Mouse (Mus musculus): ENCODE data around the gene Hes1. TPM values are rescaled to one million over a fixed set of nuclear protein-coding genes. Genes with fewer than 3 reads are reported as not detected.

Gene Hes1
- 13.6 and 23.2 TPM in 2 replicates for polyA plus RNA-seq (2015; fragmentation: Nextera tagmentation; extraction: Ambion mirVana)

- H3K36me3 ChIP-seq: no peaks in the 10 kb centered on the region
- H3K9ac ChIP-seq (replicated peaks): peak within 1 kb of the TSS; percentile 71
- WGBS: under 1% methylated on average over 44 of the region's 57 CpGs
- H3K4me1 ChIP-seq: peaks cover 72% of the 10 kb centered on the region
- H3K9me3 ChIP-seq (replicated peaks): no peaks in the 10 kb centered on the region
- H3K27me3 ChIP-seq (replicated peaks): peaks cover 39% of the 10 kb centered on the region
- H3K27ac ChIP-seq (replicated peaks): peak within 1 kb of the TSS; percentile 86
- H3K4me3 ChIP-seq (replicated peaks): peak within 1 kb of the TSS; percentile 66
- ATAC-seq (ENCODE audit: low FRiP score): peak; percentile 89
- peak within 1 kb of the TSS; percentile 98 for H3K4me2 ChIP-seq
These were observed at the start of gene Hes1 for GRCm38 (mm10) chr16:30063984-30064453. TSS of gene Hes1 (plus strand) at chr16:30064384.

- no peak overlapping the region for H3K27ac ChIP-seq (replicated peaks)
- no peaks in the 10 kb centered on the region for H3K9me3 ChIP-seq (replicated peaks)
- H3K4me1 ChIP-seq: peaks cover 13% of the 10 kb centered on the region
- ATAC-seq (ENCODE audit: low FRiP score): no peak
- H3K4me3 ChIP-seq (replicated peaks): no peak overlapping the region
- 49% methylated on average over 3 of the region's 3 CpGs for WGBS
- no peak overlapping the region for H3K4me2 ChIP-seq
- H3K9ac ChIP-seq (replicated peaks): no peak overlapping the region
- H3K36me3 ChIP-seq: no peaks in the 10 kb centered on the region
- peaks cover 21% of the 10 kb centered on the region for H3K27me3 ChIP-seq (replicated peaks)
These were observed 48.1 kb upstream of the Hes1 start for GRCm38 (mm10) chr16:30016064-30016463.

GRCm38 (mm10) chr16:30020124-30020523 lies 44.1 kb upstream of the Hes1 start:
- no peak overlapping the region for H3K4me3 ChIP-seq (replicated peaks)
- no peaks in the 10 kb centered on the region for H3K9me3 ChIP-seq (replicated peaks)
- 12% methylated on average over 13 of the region's 13 CpGs for WGBS
- H3K4me2 ChIP-seq: peak overlapping the region; percentile 17
- H3K27me3 ChIP-seq (replicated peaks): peaks cover 31% of the 10 kb centered on the region
- H3K36me3 ChIP-seq: no peaks in the 10 kb centered on the region
- no peak overlapping the region for H3K9ac ChIP-seq (replicated peaks)
- H3K4me1 ChIP-seq: peaks cover 28% of the 10 kb centered on the region
- no peak overlapping the region for H3K27ac ChIP-seq (replicated peaks)
- ATAC-seq (ENCODE audit: low FRiP score): no peak

- no peak for ATAC-seq (ENCODE audit: low FRiP score)
- H3K27ac ChIP-seq (replicated peaks): no peak overlapping the region
- 54% methylated on average over 6 of the region's 6 CpGs for WGBS
- no peaks in the 10 kb centered on the region for H3K36me3 ChIP-seq
- peaks cover 28% of the 10 kb centered on the region for H3K4me1 ChIP-seq
- peaks cover 28% of the 10 kb centered on the region for H3K27me3 ChIP-seq (replicated peaks)
- H3K9me3 ChIP-seq (replicated peaks): no peaks in the 10 kb centered on the region
- H3K4me2 ChIP-seq: peak overlapping the region; percentile 6; the same call in 1 of the 2 replicates
- no peak overlapping the region for H3K4me3 ChIP-seq (replicated peaks)
- H3K9ac ChIP-seq (replicated peaks): no peak overlapping the region
These were observed 41.8 kb upstream of the Hes1 start for GRCm38 (mm10) chr16:30022352-30022751.

GRCm38 (mm10) chr16:30022890-30023797 lies 41.0 kb upstream of the Hes1 start:
- Histone ChIP-seq H3K4me3 (replicated peaks) (no peak overlapping the region), H3K27me3 (replicated peaks) (peaks cover 26% of the 10 kb centered on the region), H3K36me3 (no peaks in the 10 kb centered on the region), H3K9ac (replicated peaks) (no peak overlapping the region), H3K27ac (replicated peaks) (0 out of 2 replicates have a peak overlapping the region, but pooled peaks have one; percentile 23), H3K9me3 (replicated peaks) (no peaks in the 10 kb centered on the region), H3K4me2 (peak overlapping the region; percentile 6), H3K4me1 (peaks cover 32% of the 10 kb centered on the region)
- ATAC-seq (ENCODE audit: low FRiP score): peak; percentile 43; the same call in 1 of the 2 replicates
- WGBS: 50% methylated on average over 16 of the region's 16 CpGs

- 67% methylated on average over 9 of the region's 9 CpGs for WGBS
- no peak overlapping the region for H3K4me3 ChIP-seq (replicated peaks)
- no peak overlapping the region for H3K27ac ChIP-seq (replicated peaks)
- ATAC-seq (ENCODE audit: low FRiP score): no peak
- peaks cover 20% of the 10 kb centered on the region for H3K27me3 ChIP-seq (replicated peaks)
- peaks cover 36% of the 10 kb centered on the region for H3K4me1 ChIP-seq
- H3K4me2 ChIP-seq: no peak overlapping the region
- H3K36me3 ChIP-seq: no peaks in the 10 kb centered on the region
- no peaks in the 10 kb centered on the region for H3K9me3 ChIP-seq (replicated peaks)
- H3K9ac ChIP-seq (replicated peaks): no peak overlapping the region
These were observed 39.4 kb upstream of the Hes1 start for GRCm38 (mm10) chr16:30024681-30025262.

GRCm38 (mm10) chr16:30028184-30028583 lies 36.0 kb upstream of the Hes1 start:
- Histone ChIP-seq H3K4me3 (replicated peaks) (no peak overlapping the region), H3K27ac (replicated peaks) (no peak overlapping the region), H3K36me3 (no peaks in the 10 kb centered on the region), H3K4me1 (peaks cover 15% of the 10 kb centered on the region), H3K4me2 (no peak overlapping the region), H3K9me3 (replicated peaks) (no peaks in the 10 kb centered on the region), H3K27me3 (replicated peaks) (0 out of 2 replicates have a peak, but pooled peaks cover 11% of the 10 kb centered on the region), H3K9ac (replicated peaks) (no peak overlapping the region)
- ATAC-seq (ENCODE audit: low FRiP score): no peak
- WGBS: 28% methylated on average over 6 of the region's 6 CpGs

GRCm38 (mm10) chr16:30029264-30030003 lies 34.8 kb upstream of the Hes1 start:
- no peaks in the 10 kb centered on the region for H3K36me3 ChIP-seq
- ATAC-seq (ENCODE audit: low FRiP score): no peak
- H3K9ac ChIP-seq (replicated peaks): no peak overlapping the region
- H3K4me1 ChIP-seq: peaks cover 10% of the 10 kb centered on the region
- no peak overlapping the region for H3K4me2 ChIP-seq
- no peak overlapping the region for H3K4me3 ChIP-seq (replicated peaks)
- 67% methylated on average over 12 of the region's 12 CpGs for WGBS
- 0 out of 2 replicates have a peak, but pooled peaks cover 2% of the 10 kb centered on the region for H3K27me3 ChIP-seq (replicated peaks)
- no peaks in the 10 kb centered on the region for H3K9me3 ChIP-seq (replicated peaks)
- no peak overlapping the region for H3K27ac ChIP-seq (replicated peaks)

GRCm38 (mm10) chr16:30032326-30032904 lies 31.8 kb upstream of the Hes1 start:
- Histone ChIP-seq H3K9me3 (replicated peaks) (no peaks in the 10 kb centered on the region), H3K36me3 (no peaks in the 10 kb centered on the region), H3K4me2 (no peak overlapping the region), H3K9ac (replicated peaks) (no peak overlapping the region), H3K4me3 (replicated peaks) (no peak overlapping the region), H3K4me1 (peaks cover 10% of the 10 kb centered on the region), H3K27me3 (replicated peaks) (0 out of 2 replicates have a peak, but pooled peaks cover 10% of the 10 kb centered on the region), H3K27ac (replicated peaks) (no peak overlapping the region)
- ATAC-seq (ENCODE audit: low FRiP score): no peak
- WGBS: 42% methylated on average over 2 of the region's 2 CpGs

GRCm38 (mm10) chr16:30033390-30033789 lies 30.8 kb upstream of the Hes1 start:
- no peaks in the 10 kb centered on the region for H3K9me3 ChIP-seq (replicated peaks)
- H3K36me3 ChIP-seq: no peaks in the 10 kb centered on the region
- H3K27me3 ChIP-seq (replicated peaks): peaks cover 20% of the 10 kb centered on the region
- 87% methylated on average over 3 of the region's 3 CpGs for whole genome bisulfite sequencing
- H3K4me2 ChIP-seq: no peak overlapping the region
- ATAC-seq (ENCODE audit: low FRiP score): no peak
- peaks cover 7% of the 10 kb centered on the region for H3K4me1 ChIP-seq
- no peak overlapping the region for H3K4me3 ChIP-seq (replicated peaks)
- no peak overlapping the region for H3K9ac ChIP-seq (replicated peaks)
- H3K27ac ChIP-seq (replicated peaks): no peak overlapping the region

GRCm38 (mm10) chr16:30034001-30034400 lies 30.2 kb upstream of the Hes1 start:
- H3K4me1 ChIP-seq: peaks cover 8% of the 10 kb centered on the region
- no peak overlapping the region for H3K4me3 ChIP-seq (replicated peaks)
- ATAC-seq (ENCODE audit: low FRiP score): no peak
- no peak overlapping the region for H3K27ac ChIP-seq (replicated peaks)
- peaks cover 24% of the 10 kb centered on the region for H3K27me3 ChIP-seq (replicated peaks)
- WGBS: 60% methylated on average over 4 of the region's 4 CpGs
- no peak overlapping the region for H3K9ac ChIP-seq (replicated peaks)
- H3K9me3 ChIP-seq (replicated peaks): no peaks in the 10 kb centered on the region
- no peaks in the 10 kb centered on the region for H3K36me3 ChIP-seq
- H3K4me2 ChIP-seq: no peak overlapping the region

Measured in neural tube, embryonic 15.5 days (tissue).